Mouse (Mus musculus) stomach, embryonic 16.5 days (tissue): ENCODE data around the gene Ube2d3. TPM values are rescaled to one million over a fixed set of nuclear protein-coding genes. Genes with fewer than 3 reads are reported as not detected.
A peak's percentile ranks its signal among the peaks of the same experiment; 100 is the strongest.

Experiments
- ATAC-seq: fragments of 200-750 bp; cut with Nextera tagmentation; 2 replicates; pipeline ENCODE4 v1.8.0; 2017; ENCODE audit warnings: moderate number of reproducible peaks, moderate TSS enrichment; ENCODE audit not compliant: insufficient read depth, low FRiP score
- H3K27ac ChIP-seq: fragments of 300-500 bp; sonication (generic); 2 replicates; pipeline ENCODE4 v1.5.1; 2014; ENCODE audit warnings: low read length
- H3K27me3 ChIP-seq: fragments of 300-500 bp; sonication (generic); 2 replicates; pipeline ENCODE4 v1.6.1; 2014; ENCODE audit warnings: low read length, control low read depth, mixed read lengths; ENCODE audit not compliant: control insufficient read depth, insufficient read depth
- H3K36me3 ChIP-seq: fragments of 300-500 bp; sonication (generic); 2 replicates; pipeline ENCODE4 v1.6.1; 2014; ENCODE audit warnings: low read length; ENCODE audit not compliant: control insufficient read depth, insufficient read depth
- H3K4me1 ChIP-seq: fragments of 300-500 bp; sonication (generic); 2 replicates; pipeline ENCODE4 v1.6.1; 2014; ENCODE audit warnings: low read length, control low read depth, mixed read lengths; ENCODE audit not compliant: control insufficient read depth, insufficient read depth
- H3K4me2 ChIP-seq: fragments of 300-500 bp; sonication (generic); 2 replicates; pipeline ENCODE4 v1.6.1; 2014; ENCODE audit warnings: low read depth, low read length, mixed read lengths
- H3K4me3 ChIP-seq: fragments of 300-500 bp; sonication (generic); replicated peaks from 2 replicates; pipeline ENCODE4 v1.5.1; 2014; ENCODE audit warnings: mild to moderate bottlenecking, low read length
- H3K9ac ChIP-seq: fragments of 300-500 bp; sonication (generic); 2 replicates; pipeline ENCODE4 v1.6.1; 2014; ENCODE audit warnings: low read length
- H3K9me3 ChIP-seq: fragments of 300-500 bp; sonication (generic); replicated peaks from 2 replicates; pipeline ENCODE4 v1.6.1; 2016; ENCODE audit warnings: low read length, control low read depth; ENCODE audit not compliant: control insufficient read depth
- WGBS: fragments of 180-500 bp; shearing (Covaris S2); extraction: QIAGEN DNeasy Blood & Tissue Kit; methylation state at CpG from one replicate; pipeline ENCODE4 v1.1.7; 2014; 5-methylcytosine and 5-hydroxymethylcytosine counted together
- polyA plus RNA-seq: library from polyadenylated mRNA; unstranded; fragments of >200 nt; fragmentation: Nextera tagmentation; extraction: Ambion mirVana; gene quantifications from 2 replicates; pipeline ENCODE4 v1.2.1, GENCODE M21; 2015

Ube2d3 gene
- polyA plus RNA-seq = 456 and 465 TPM in 2 replicates

- Histone ChIP-seq H3K4me2 (peak within 1 kb of the TSS; percentile 67), H3K27ac (peak within 1 kb of the TSS; percentile 100), H3K27me3 (no peaks in the 10 kb centered on the region), H3K9ac (peak within 1 kb of the TSS; percentile 99), H3K9me3 (no peaks in the 10 kb centered on the region), H3K4me1 (peaks cover 6% of the 10 kb centered on the region; the same call in 1 of the 2 replicates), H3K4me3 (peak within 1 kb of the TSS; percentile 92), H3K36me3 (no peaks in the 10 kb centered on the region)
- WGBS = under 1% methylated on average over 56 of the region's 56 CpGs
- peak; percentile 93 for ATAC-seq
These were observed at the start of gene Ube2d3 for GRCm38 (mm10) chr3:135437758-135438495. Ube2d3 (plus strand) TSS chr3:135438149.

GRCm38 (mm10) chr3:135393186-135393585 lies 44.8 kb upstream of the Ube2d3 start:
- Histone ChIP-seq H3K4me2 (no peak overlapping the region), H3K27me3 (no peaks in the 10 kb centered on the region), H3K27ac (no peak overlapping the region), H3K9me3 (no peaks in the 10 kb centered on the region), H3K36me3 (no peaks in the 10 kb centered on the region), H3K9ac (no peak overlapping the region), H3K4me3 (no peak overlapping the region), H3K4me1 (no peaks in the 10 kb centered on the region)
- ATAC-seq = no peak
- 62% methylated on average over 6 of the region's 6 CpGs for WGBS

- H3K4me3 ChIP-seq = no peak overlapping the region
- no peaks in the 10 kb centered on the region for H3K27me3 ChIP-seq
- no peaks in the 10 kb centered on the region for H3K36me3 ChIP-seq
- no peaks in the 10 kb centered on the region for H3K9me3 ChIP-seq
- ATAC-seq = peak; percentile 53; the same call in 1 of the 2 replicates
- no peaks in the 10 kb centered on the region for H3K4me1 ChIP-seq
- H3K9ac ChIP-seq = no peak overlapping the region
- WGBS = 59% methylated on average over 5 of the region's 5 CpGs
- H3K4me2 ChIP-seq = no peak overlapping the region
- H3K27ac ChIP-seq = no peak overlapping the region
These were observed 42.9 kb upstream of the Ube2d3 start for GRCm38 (mm10) chr3:135395085-135395484.

- Histone ChIP-seq H3K4me1 (no peaks in the 10 kb centered on the region), H3K27me3 (no peaks in the 10 kb centered on the region), H3K27ac (no peak overlapping the region), H3K9ac (no peak overlapping the region), H3K36me3 (no peaks in the 10 kb centered on the region), H3K4me3 (no peak overlapping the region), H3K9me3 (no peaks in the 10 kb centered on the region), H3K4me2 (no peak overlapping the region)
- no peak for ATAC-seq
- WGBS = 39% methylated on average over 6 of the region's 6 CpGs
These were observed 41.9 kb upstream of the Ube2d3 start for GRCm38 (mm10) chr3:135396081-135396480.

GRCm38 (mm10) chr3:135397112-135397511 lies 40.8 kb upstream of the Ube2d3 start:
- H3K27me3 ChIP-seq = no peaks in the 10 kb centered on the region
- H3K9ac ChIP-seq = no peak overlapping the region
- no peaks in the 10 kb centered on the region for H3K4me1 ChIP-seq
- H3K27ac ChIP-seq = no peak overlapping the region
- no peak for ATAC-seq
- no peak overlapping the region for H3K4me2 ChIP-seq
- H3K36me3 ChIP-seq = no peaks in the 10 kb centered on the region
- no peaks in the 10 kb centered on the region for H3K9me3 ChIP-seq
- no peak overlapping the region for H3K4me3 ChIP-seq

- Histone ChIP-seq H3K36me3 (no peaks in the 10 kb centered on the region), H3K27me3 (no peaks in the 10 kb centered on the region), H3K4me3 (no peak overlapping the region), H3K9me3 (no peaks in the 10 kb centered on the region), H3K9ac (no peak overlapping the region), H3K27ac (no peak overlapping the region), H3K4me1 (no peaks in the 10 kb centered on the region), H3K4me2 (no peak overlapping the region)
- WGBS = 6% methylated on average over 10 of the region's 10 CpGs
- ATAC-seq = peak; percentile 78
These were observed 35.7 kb upstream of the Ube2d3 start for GRCm38 (mm10) chr3:135402201-135402658.

- no peak for ATAC-seq
- H3K4me3 ChIP-seq = no peak overlapping the region
- H3K27me3 ChIP-seq = no peaks in the 10 kb centered on the region
- no peak overlapping the region for H3K27ac ChIP-seq
- no peak overlapping the region for H3K4me2 ChIP-seq
- no peaks in the 10 kb centered on the region for H3K36me3 ChIP-seq
- H3K4me1 ChIP-seq = no peaks in the 10 kb centered on the region
- H3K9me3 ChIP-seq = no peaks in the 10 kb centered on the region
- H3K9ac ChIP-seq = no peak overlapping the region
- 76% methylated on average over 9 of the region's 9 CpGs for WGBS
These were observed 34.7 kb upstream of the Ube2d3 start for GRCm38 (mm10) chr3:135403211-135403610.

- H3K4me3 ChIP-seq = no peak overlapping the region
- H3K4me1 ChIP-seq = no peaks in the 10 kb centered on the region
- no peak overlapping the region for H3K27ac ChIP-seq
- WGBS = 69% methylated on average over 5 of the region's 5 CpGs
- H3K4me2 ChIP-seq = no peak overlapping the region
- H3K36me3 ChIP-seq = no peaks in the 10 kb centered on the region
- H3K27me3 ChIP-seq = no peaks in the 10 kb centered on the region
- no peak for ATAC-seq
- H3K9me3 ChIP-seq = no peaks in the 10 kb centered on the region
- H3K9ac ChIP-seq = no peak overlapping the region
These were observed 34.1 kb upstream of the Ube2d3 start for GRCm38 (mm10) chr3:135403856-135404255.

GRCm38 (mm10) chr3:135404599-135404998 lies 33.4 kb upstream of the Ube2d3 start:
- Histone ChIP-seq H3K36me3 (no peaks in the 10 kb centered on the region), H3K4me1 (no peaks in the 10 kb centered on the region), H3K4me3 (no peak overlapping the region), H3K9me3 (no peaks in the 10 kb centered on the region), H3K27ac (no peak overlapping the region), H3K27me3 (no peaks in the 10 kb centered on the region), H3K9ac (no peak overlapping the region), H3K4me2 (no peak overlapping the region)
- no peak for ATAC-seq
- 72% methylated on average over 4 of the region's 4 CpGs for WGBS
